Mouse (Mus musculus) retina, postnatal 7 days (tissue): ENCODE measurements around the gene Ccdc127.

Source experiments
- DNase-seq: peaks from one replicate; pipeline ENCODE4 v3.0.0-alpha.2; 2012; ENCODE audit warnings: low read depth, low spot score

Gene Ccdc127

GRCm38 (mm10) chr13:74390371-74390990 is 40.4 kb downstream of the Ccdc127 start, which contains the start of gene Zfp72:
Gene Zfp72, minus strand, starts transcription at chr13:74390836.
- peak; percentile 30 for DNase-seq

DNA sequence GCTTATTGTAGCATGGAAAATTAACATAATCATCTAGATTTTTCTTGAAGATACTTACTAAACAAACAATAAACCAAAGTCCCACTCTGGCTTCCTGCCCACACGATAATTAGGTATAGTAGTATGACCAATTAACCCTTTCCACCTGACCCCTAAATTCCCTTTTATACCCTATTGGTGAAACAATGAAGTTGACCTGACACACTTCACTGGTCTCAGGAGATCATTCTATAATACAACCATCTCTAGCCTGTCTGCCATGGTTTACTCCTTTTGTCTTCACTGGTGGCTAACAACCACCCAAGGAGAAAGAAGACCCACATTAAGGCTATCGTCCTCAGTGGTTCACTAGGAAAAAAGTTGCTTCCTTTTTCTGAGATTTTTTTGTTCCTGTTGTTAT is 41.0 kb downstream of the Ccdc127 start:
- no peak for DNase-seq

DNA sequence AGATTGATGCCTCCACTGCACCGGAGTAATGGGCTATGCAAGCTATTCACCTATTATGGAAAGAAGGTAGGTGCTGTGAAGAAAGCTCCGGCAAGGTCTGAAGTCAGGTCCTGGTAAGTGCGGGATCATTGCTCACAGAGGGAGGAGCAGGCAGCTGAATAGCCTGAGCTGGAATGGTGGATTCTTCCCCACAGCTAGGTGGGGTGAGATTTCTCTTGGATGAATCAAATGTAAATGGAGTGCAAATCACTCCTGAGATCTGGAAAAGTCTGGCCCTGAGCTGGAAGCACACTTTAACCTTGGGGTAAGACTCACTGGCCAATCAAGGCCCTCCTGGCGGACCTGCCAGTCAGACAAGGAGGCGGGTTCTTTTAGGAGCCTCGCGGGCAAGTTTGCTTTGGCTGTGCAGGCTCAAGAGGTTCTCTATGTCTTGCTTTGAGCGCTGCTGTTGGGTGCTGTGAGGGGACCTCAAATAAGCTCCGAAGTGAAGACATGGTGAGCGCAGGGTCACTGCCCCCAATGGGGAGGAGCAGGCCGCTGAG is 49.3 kb downstream of the Ccdc127 start, which contains the start of gene Ftl1-ps1:
TSS of gene Ftl1-ps1 (plus strand) at position 397 of the 542 bp plus-strand sequence.
- no peak for DNase-seq
